Mouse (Mus musculus) thymus, adult 2 months (tissue): Measurements from ENCODE around the gene Spz1. TPM values are rescaled to one million over a fixed set of nuclear protein-coding genes. Genes with fewer than 3 reads are reported as not detected.

Experiments
- DNase-seq: peaks from one replicate; pipeline ENCODE4 v3.0.0; 2021
- H3K27ac ChIP-seq: fragments of 200-500 bp; 2 replicates; pipeline ENCODE4 v1.5.1; 2012; ENCODE audit warnings: low read length, control low read depth; ENCODE audit not compliant: control insufficient read depth, insufficient read depth
- H3K27me3 ChIP-seq: fragments of 200-500 bp; 2 replicates; pipeline ENCODE4 v1.6.1; 2012; ENCODE audit warnings: mild to moderate bottlenecking, low read length, moderate library complexity, mixed read lengths; ENCODE audit not compliant: control insufficient read depth, insufficient read depth
- H3K36me3 ChIP-seq: fragments of 200-500 bp; 2 replicates; pipeline ENCODE4 v1.6.1; 2012; ENCODE audit warnings: mild to moderate bottlenecking, low read length, moderate library complexity; ENCODE audit not compliant: control insufficient read depth, insufficient read depth
- H3K4me1 ChIP-seq: fragments of 200-500 bp; replicated peaks from 2 replicates; pipeline ENCODE4 v1.6.1; 2012; ENCODE audit warnings: low read length; ENCODE audit not compliant: control insufficient read depth, insufficient read depth
- H3K4me3 ChIP-seq: fragments of 200-500 bp; 2 replicates; pipeline ENCODE4 v1.5.1; 2012; ENCODE audit warnings: mild to moderate bottlenecking, low read length, control low read depth, moderate library complexity; ENCODE audit not compliant: control insufficient read depth, insufficient read depth
- CTCF ChIP-seq: fragments of 200-500 bp; IDR thresholded peaks from 2 replicates; pipeline ENCODE4 v1.5.1; 2012; ENCODE audit warnings: mild to moderate bottlenecking, control low read depth, low read length, moderate library complexity, borderline replicate concordance; ENCODE audit not compliant: control insufficient read depth, poor library complexity, insufficient read depth; ENCODE audit errors: extremely low read depth
- POLR2A ChIP-seq: fragments of 200-500 bp; IDR thresholded peaks from 2 replicates; pipeline ENCODE4 v1.6.1; 2012; ENCODE audit warnings: mild to moderate bottlenecking, low read length, control low read depth, moderate library complexity; ENCODE audit not compliant: control insufficient read depth, poor library complexity, insufficient read depth; ENCODE audit errors: extremely low read depth
- WGBS: fragments of 180-500 bp; shearing (Covaris S2); methylation state at CpG from one replicate; pipeline ENCODE4 v1.1.7; 2018; 5-methylcytosine and 5-hydroxymethylcytosine counted together
- polyA plus RNA-seq: library from polyadenylated mRNA; depleted of rRNA; stranded (reverse); fragments of >200 nt; gene quantifications from 2 replicates; pipeline ENCODE4 v1.2.3, GENCODE M21; 2012; rRNA removed

The Spz1 gene
- polyA plus RNA-seq, 1 experiment: 0.22 TPM

GRCm38 (mm10) chr13:92540997-92541396 is 35.0 kb downstream of the Spz1 start:
- no peak for TF ChIP-seq POLR2A
- TF ChIP-seq CTCF: no peak
- Histone ChIP-seq H3K27me3 (no peaks in the 10 kb centered on the region), H3K4me3 (no peak overlapping the region), H3K27ac (no peak overlapping the region), H3K36me3 (no peaks in the 10 kb centered on the region), H3K4me1 (no peaks in the 10 kb centered on the region)
- 89% methylated on average over 6 of the region's 6 CpGs for WGBS
- no peak for DNase-seq

DNA sequence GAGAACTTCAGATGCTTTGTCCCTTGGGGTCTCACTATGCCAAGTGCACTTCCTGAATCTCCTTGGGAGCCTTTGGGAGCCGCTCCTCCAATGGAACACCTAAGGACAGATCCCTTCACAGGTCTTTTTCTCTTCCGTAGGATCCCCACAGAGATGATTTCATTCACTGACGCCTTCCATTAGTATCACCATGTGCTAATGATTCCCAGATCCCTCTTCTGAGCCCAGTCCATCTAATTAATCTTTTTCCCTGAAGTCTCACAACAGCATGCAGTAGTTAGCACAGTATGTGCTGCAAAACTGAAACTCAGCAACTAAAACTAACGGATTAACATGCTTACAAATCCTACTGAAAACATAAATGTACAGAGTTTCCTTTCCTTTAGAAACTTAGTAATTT is 36.8 kb downstream of the Spz1 start:
- Histone ChIP-seq H3K4me1 (no peaks in the 10 kb centered on the region), H3K36me3 (no peaks in the 10 kb centered on the region), H3K27ac (no peak overlapping the region)

DNA sequence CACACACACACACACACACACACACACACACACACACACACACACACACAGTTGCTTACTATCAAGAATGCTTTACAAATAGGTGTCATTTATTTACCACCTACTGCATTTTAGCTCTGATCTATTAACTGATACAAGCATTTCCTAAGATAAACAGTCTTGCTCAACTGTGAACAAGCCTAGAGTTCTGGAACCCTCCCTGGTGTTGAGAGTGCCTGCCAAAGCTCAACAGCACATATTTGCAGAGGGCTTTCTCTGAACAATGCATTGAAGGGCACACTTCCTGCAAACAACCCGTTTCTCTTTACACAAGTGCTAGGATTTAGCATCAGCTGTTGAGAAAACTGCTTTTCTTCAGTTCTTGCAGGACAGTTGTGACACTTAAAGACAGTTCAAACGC is 42.2 kb downstream of the Spz1 start:
- H3K27me3 ChIP-seq: no peaks in the 10 kb centered on the region
- no peaks in the 10 kb centered on the region for H3K4me1 ChIP-seq
- 74% methylated on average over 2 of the region's 2 CpGs for WGBS
- no peak overlapping the region for H3K4me3 ChIP-seq
- no peak overlapping the region for H3K27ac ChIP-seq
- no peaks in the 10 kb centered on the region for H3K36me3 ChIP-seq
- TF ChIP-seq POLR2A: no peak
- no peak for TF ChIP-seq CTCF
- no peak for DNase-seq

More for the DNA sequence above, 36.8 kb downstream of the Spz1 start:
- 87% methylated on average over 4 of the region's 4 CpGs for WGBS
- TF ChIP-seq CTCF (no peak), POLR2A (no peak)
- no peaks in the 10 kb centered on the region for H3K27me3 ChIP-seq
- no peak overlapping the region for H3K4me3 ChIP-seq
- DNase-seq: no peak

DNA sequence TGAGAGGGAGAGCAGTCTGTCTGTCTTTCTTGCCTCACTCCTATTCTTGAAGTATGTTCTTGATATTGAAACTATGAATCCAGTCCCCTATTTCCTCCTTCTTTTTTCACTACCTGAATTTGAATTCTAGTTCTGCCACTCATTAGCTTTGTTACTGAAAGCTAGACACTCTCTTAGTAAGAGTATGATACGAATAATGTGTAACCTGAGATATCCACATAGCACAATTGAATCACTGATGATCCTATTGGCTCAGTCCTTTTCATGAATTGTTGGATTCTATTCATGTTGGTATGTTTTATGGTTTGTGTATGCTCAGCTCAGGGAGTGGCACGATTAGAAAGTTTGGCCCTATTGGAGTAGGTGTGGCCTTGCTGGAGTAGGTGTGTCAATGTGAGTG is 43.8 kb downstream of the Spz1 start:
- H3K4me3 ChIP-seq: no peak overlapping the region
- no peaks in the 10 kb centered on the region for H3K27me3 ChIP-seq
- no peak overlapping the region for H3K27ac ChIP-seq
- TF ChIP-seq POLR2A (no peak), CTCF (no peak)
- no peaks in the 10 kb centered on the region for H3K36me3 ChIP-seq
- no peak for DNase-seq
- WGBS: 90% methylated on average over 2 of the region's 2 CpGs
- H3K4me1 ChIP-seq: no peaks in the 10 kb centered on the region

DNA sequence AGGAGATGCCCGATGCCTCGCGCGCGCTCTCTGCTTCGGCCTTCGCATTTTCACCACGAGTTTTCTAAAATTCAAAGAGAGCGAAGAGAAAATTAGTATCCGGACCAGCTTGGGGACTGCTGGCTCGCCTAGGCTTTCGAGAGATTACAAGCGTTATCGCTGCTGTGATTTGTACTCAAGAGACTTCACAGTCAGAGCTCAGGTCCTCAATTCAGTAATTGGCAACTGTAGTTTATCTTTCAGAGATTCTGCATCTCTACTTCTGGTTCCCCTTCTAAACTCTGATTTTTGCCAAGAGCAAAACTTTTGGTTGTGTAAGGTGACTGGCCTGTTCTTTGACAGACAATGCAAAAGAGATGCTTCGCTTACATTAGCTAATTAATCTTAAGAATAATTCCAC is 44.7 kb downstream of the Spz1 start:
- WGBS: 7% methylated on average over 15 of the region's 15 CpGs
- H3K27me3 ChIP-seq: no peaks in the 10 kb centered on the region
- DNase-seq: no peak
- H3K27ac ChIP-seq: no peak overlapping the region
- TF ChIP-seq CTCF (no peak), POLR2A (no peak)
- H3K4me3 ChIP-seq: peak overlapping the region; percentile 71
- H3K4me1 ChIP-seq: no peaks in the 10 kb centered on the region
- H3K36me3 ChIP-seq: no peaks in the 10 kb centered on the region

- no peaks in the 10 kb centered on the region for H3K36me3 ChIP-seq
- DNase-seq: peak; percentile 95
- H3K4me3 ChIP-seq: peak within 1 kb of the TSS; percentile 71
- WGBS: under 1% methylated on average over 46 of the region's 46 CpGs
- TF ChIP-seq CTCF (no peak), POLR2A (peak; percentile 70)
- no peaks in the 10 kb centered on the region for H3K27me3 ChIP-seq
- H3K27ac ChIP-seq: no peak within 1 kb of the TSS
- no peaks in the 10 kb centered on the region for H3K4me1 ChIP-seq
Measured at GRCm38 (mm10) chr13:92530721-92531211, 45.2 kb downstream of the Spz1 start, which contains the start of gene Zfyve16. Gene Zfyve16 (minus strand): TSS chr13:92530868.

DNA sequence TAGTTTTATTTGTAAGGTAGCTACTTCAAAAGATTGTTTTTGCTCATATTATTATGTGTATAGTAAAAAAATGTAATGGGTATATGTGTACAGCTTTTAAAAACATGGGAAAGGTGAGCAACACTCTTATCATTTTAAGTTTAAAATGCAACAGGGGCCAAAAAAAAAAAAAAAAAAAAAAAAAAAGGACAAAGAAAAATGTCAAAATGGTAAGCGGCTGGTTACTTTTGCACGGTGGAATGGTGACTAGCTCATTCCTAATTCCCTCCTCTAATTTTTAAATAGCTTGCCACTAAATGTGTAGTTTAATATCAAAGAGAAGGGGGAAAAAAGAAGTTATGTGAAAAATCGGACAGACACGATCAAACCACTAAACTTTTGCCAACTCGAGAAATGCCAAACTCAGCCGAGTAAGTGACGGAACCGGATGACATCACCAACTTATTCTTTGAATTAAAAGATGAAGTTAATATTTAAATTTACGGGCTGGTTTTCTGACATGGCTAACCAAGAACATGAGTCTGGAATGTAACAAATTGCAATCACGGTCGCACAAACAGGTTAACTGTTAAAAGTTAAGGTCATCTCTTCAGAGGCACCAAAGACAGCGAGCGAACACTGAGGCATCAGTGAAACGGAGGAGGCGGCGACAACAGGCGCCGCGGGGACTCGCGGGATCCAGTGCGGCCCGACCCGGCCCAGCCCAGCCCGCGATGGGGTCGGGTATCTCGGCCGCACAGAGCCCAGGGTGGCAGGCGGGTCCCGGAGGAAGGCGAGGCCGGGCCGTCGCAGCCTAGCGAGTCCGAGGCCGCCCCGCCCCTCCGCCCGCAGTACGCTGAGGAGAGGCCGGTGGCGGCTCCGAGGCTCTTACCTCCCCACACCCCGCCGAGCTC is 45.9 kb downstream of the Spz1 start:
- H3K36me3 ChIP-seq: no peaks in the 10 kb centered on the region
- no peaks in the 10 kb centered on the region for H3K4me1 ChIP-seq
- H3K27ac ChIP-seq: no peak overlapping the region
- no peak for DNase-seq
- WGBS: 3% methylated on average over 47 of the region's 47 CpGs
- no peak for TF ChIP-seq CTCF
- no peak for TF ChIP-seq POLR2A
- H3K27me3 ChIP-seq: no peaks in the 10 kb centered on the region
- peak overlapping the region; percentile 71 for H3K4me3 ChIP-seq

Other genes with a start within 250 kb of the Spz1 start
- gene Dhfr, start 221.4 kb downstream of the Spz1 start, polyA plus RNA-seq: 3.0 and 3.5 TPM in 2 replicates
- gene Msh3, start 221.2 kb downstream of the Spz1 start, polyA plus RNA-seq: 7.8 and 8.4 TPM in 2 replicates
- gene Ankrd34b, start 150.3 kb downstream of the Spz1 start, polyA plus RNA-seq: 0.04 and 0.05 TPM in 2 replicates
- 1.1 and 1.2 TPM in 2 replicates for gene Fam151b, start 92.2 kb downstream of the Spz1 start, polyA plus RNA-seq
- 3.3 and 3.9 TPM in 2 replicates for gene Zfyve16, start 45.3 kb downstream of the Spz1 start, polyA plus RNA-seq
- 108 and 109 TPM in 2 replicates for gene Serinc5, start 34.9 kb upstream of the Spz1 start, polyA plus RNA-seq
- 2.6 and 3.4 TPM in 2 replicates for gene Thbs4, start 218.6 kb upstream of the Spz1 start, polyA plus RNA-seq